Mouse (Mus musculus): ENCODE data around the gene Gm42791.

Gene Gm42791

GRCm38 (mm10) chr5:148952419-148952818 is 42.5 kb downstream of the Gm42791 start:
- DNase-seq (ENCODE audit: low spot score) = peak; percentile 76

GRCm38 (mm10) chr5:148951360-148951759 is 43.6 kb downstream of the Gm42791 start:
- no peak for DNase-seq (ENCODE audit: low spot score)

- no peak for DNase-seq (ENCODE audit: low spot score)
Observed at GRCm38 (mm10) chr5:148950064-148950463, 44.9 kb downstream of the Gm42791 start.

- DNase-seq (ENCODE audit: low spot score) = no peak
Observed at GRCm38 (mm10) chr5:148948577-148948976, 46.4 kb downstream of the Gm42791 start.

- no peak for DNase-seq (ENCODE audit: low spot score)
Observed at GRCm38 (mm10) chr5:148947412-148947811, 47.5 kb downstream of the Gm42791 start.

- DNase-seq (ENCODE audit: low spot score) = peak; percentile 40
Observed at GRCm38 (mm10) chr5:148946787-148947186, 48.2 kb downstream of the Gm42791 start.

GRCm38 (mm10) chr5:148945735-148946134 is 49.2 kb downstream of the Gm42791 start:
- DNase-seq (ENCODE audit: low spot score) = no peak

- DNase-seq (ENCODE audit: low spot score) = no peak
Observed at GRCm38 (mm10) chr5:148944024-148944423, 50.9 kb downstream of the Gm42791 start.

- no peak for DNase-seq (ENCODE audit: low spot score)
Observed at GRCm38 (mm10) chr5:148943444-148943843, 51.5 kb downstream of the Gm42791 start.

- no peak for DNase-seq (ENCODE audit: low spot score)
Observed at GRCm38 (mm10) chr5:148942957-148943356, 52.0 kb downstream of the Gm42791 start.

GRCm38 (mm10) chr5:148942305-148942704 is 52.6 kb downstream of the Gm42791 start:
- DNase-seq (ENCODE audit: low spot score) = no peak

- no peak for DNase-seq (ENCODE audit: low spot score)
Observed at GRCm38 (mm10) chr5:148941867-148942266, 53.1 kb downstream of the Gm42791 start.

GRCm38 (mm10) chr5:148939948-148940382 is 55.0 kb downstream of the Gm42791 start:
- DNase-seq (ENCODE audit: low spot score) = no peak

GRCm38 (mm10) chr5:148936516-148936951 is 58.4 kb downstream of the Gm42791 start:
- DNase-seq (ENCODE audit: low spot score) = no peak

GRCm38 (mm10) chr5:148935871-148936270 is 59.1 kb downstream of the Gm42791 start:
- DNase-seq (ENCODE audit: low spot score) = no peak

- DNase-seq (ENCODE audit: low spot score) = peak; percentile 36
Observed at GRCm38 (mm10) chr5:148935071-148935821, 59.7 kb downstream of the Gm42791 start.

GRCm38 (mm10) chr5:148934457-148934856 is 60.5 kb downstream of the Gm42791 start:
- DNase-seq (ENCODE audit: low spot score) = no peak

GRCm38 (mm10) chr5:148933767-148934166 is 61.2 kb downstream of the Gm42791 start:
- DNase-seq (ENCODE audit: low spot score) = no peak

- no peak for DNase-seq (ENCODE audit: low spot score)
Observed at GRCm38 (mm10) chr5:148931301-148931700, 63.6 kb downstream of the Gm42791 start.

- no peak for DNase-seq (ENCODE audit: low spot score)
Observed at GRCm38 (mm10) chr5:148929116-148929449, 65.9 kb downstream of the Gm42791 start, which contains the start of gene Katnal1. Katnal1 (minus strand) TSS chr5:148929320.

- peak; percentile 97 for DNase-seq (ENCODE audit: low spot score)
Observed at GRCm38 (mm10) chr5:148928382-148929115, 66.4 kb downstream of the Gm42791 start.

GRCm38 (mm10) chr5:148927717-148928223 is 67.2 kb downstream of the Gm42791 start:
- no peak for DNase-seq (ENCODE audit: low spot score)

GRCm38 (mm10) chr5:148924586-148924985 is 70.4 kb downstream of the Gm42791 start:
- no peak for DNase-seq (ENCODE audit: low spot score)
